Mouse (Mus musculus): ENCODE results near the gene Rbms3.

Rbms3 gene

GRCm38 (mm10) chr9:117484396-117484795 lies 145.3 kb downstream of the Rbms3 start:
- DNase-seq (ENCODE audit: low spot score): no peak

DNA sequence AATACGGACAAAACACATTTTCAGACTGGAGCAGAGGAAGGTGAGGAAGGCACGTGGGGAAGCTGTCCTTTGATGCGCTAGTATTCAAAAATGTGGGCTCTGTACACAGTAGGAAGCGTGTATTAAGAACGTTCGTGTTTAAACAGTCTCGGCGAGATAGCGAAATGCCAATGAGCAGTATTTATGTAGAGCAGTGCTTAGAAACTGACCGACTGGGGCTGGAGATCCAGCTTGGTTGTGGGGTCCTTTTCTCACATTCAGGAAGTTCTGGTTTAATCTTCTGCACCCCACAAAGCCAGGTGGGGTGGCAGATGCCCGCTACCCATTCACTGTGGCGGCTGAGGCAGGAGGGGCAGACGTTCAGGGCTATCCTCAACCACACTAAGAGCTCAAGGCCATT lies 153.0 kb downstream of the Rbms3 start:
- DNase-seq (ENCODE audit: low spot score): no peak

DNA sequence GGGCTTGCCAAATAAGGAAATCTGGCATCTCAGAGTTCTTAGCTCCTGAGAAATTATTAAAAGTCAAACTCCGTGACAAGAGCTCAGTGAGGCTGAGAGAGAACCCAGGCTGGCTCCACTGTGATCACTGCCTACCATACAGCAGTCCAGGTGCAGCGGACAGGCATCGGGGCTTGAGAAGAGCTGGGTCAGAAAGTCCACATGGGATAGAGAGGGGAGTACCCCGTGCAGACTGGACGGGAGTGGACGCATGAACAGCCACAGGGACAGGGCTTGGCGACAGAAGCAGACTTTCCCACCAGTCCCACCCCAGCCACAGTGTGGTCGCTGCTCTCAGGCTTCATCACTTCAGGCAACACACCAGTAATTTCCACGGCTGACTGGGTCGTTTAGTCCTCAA lies 176.9 kb downstream of the Rbms3 start:
- DNase-seq (ENCODE audit: low spot score): no peak

DNA sequence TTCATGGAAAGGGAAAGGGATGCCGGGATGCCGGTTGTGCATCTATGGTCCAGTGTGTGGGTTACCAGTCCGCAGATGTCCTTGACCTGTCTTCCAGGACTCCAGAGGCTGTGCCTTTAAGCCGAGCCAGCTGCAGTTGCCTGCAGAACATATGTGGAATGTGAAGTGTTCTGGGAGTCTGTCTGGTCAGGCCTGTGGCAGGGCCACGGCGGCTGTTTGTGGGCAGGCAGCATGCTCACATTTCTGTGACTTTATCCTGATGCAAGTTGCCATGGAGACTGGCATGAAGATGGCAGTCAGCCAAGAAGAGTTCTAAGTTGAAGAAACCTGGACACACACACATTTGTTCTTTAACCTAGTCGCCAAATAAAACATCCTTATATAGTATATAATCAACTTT lies 187.1 kb downstream of the Rbms3 start:
- no peak for DNase-seq (ENCODE audit: low spot score)

DNA sequence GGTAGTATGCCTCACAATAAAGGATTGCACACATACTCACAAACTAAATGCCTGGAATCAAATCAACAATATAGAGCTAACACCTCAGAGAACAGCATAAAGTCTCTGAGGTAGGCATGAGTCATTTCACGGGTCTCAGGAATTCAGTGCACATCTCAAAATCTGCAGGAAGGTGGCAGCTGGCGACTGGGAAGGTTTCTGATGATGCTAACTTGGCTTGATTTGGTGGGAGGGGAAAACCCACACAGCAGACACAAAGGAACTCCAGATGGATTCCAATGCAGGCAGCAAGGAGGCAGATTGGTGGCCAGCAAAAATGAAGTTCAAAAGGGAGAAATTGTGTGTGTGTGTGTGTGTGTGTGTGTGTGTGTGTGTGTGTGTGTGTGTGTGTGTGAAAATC lies 193.9 kb downstream of the Rbms3 start:
- no peak for DNase-seq (ENCODE audit: low spot score)

DNA sequence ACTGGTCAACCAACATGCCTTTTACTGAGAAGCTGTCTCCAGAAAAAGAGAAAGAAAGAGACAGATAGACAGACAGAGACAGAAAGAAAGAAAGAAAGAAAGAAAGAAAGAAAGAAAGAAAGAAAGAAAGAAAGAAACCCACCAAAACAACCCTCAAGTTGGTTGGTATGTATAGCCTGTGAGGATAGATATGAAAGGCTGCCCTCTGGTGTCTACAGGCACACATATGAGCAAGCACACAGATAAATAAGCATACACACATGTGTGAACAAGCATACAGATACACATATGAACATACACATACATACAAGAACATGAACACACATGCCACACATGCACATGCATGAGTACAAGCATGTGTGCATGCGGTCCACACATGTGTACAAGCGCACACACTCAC lies 199.0 kb downstream of the Rbms3 start:
- no peak for DNase-seq (ENCODE audit: low spot score)

- DNase-seq (ENCODE audit: low spot score): no peak
These were observed 200.3 kb downstream of the Rbms3 start for GRCm38 (mm10) chr9:117429217-117430105.

DNA sequence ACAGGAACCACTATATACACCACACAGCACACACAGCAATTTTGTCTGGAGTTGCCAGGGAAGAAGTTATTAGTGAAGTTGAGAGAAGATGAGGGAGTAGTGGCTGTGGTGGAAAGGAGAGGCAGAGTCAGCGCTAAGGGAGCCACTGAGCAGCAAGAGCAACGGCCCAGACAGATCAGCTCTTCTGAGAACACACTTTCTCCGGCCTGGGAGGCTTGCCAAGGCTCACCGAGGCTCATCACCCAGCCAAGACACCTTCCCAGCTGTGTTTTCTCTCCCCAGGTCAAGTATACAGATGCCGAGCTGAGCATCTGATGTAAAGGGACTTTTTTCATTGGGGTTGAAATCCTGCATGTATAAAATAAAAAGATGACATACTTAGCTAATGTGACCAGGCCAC lies 206.5 kb downstream of the Rbms3 start:
- no peak for DNase-seq (ENCODE audit: low spot score)

- DNase-seq (ENCODE audit: low spot score): no peak
These were observed 209.7 kb downstream of the Rbms3 start for GRCm38 (mm10) chr9:117419874-117420485.

DNA sequence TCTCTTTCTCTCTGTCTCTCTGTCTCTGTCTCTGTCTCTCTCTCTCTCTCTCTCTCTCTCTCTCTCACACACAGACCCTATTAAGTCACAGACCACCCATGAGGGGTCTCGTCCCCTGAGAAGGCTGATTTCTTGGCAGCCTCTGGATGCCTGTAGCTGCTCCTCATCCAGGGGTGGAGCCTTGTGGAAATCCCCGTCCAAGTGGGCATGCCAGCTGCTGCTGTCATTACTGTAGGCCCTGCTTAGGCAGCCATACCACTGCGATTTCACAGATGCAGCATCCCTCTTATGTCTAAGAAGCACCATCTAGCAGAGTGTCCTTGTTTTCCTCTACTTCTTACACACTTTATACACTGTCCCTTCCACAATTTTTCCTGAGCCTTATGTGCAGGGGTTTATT lies 216.5 kb downstream of the Rbms3 start:
- DNase-seq (ENCODE audit: low spot score): no peak

DNA sequence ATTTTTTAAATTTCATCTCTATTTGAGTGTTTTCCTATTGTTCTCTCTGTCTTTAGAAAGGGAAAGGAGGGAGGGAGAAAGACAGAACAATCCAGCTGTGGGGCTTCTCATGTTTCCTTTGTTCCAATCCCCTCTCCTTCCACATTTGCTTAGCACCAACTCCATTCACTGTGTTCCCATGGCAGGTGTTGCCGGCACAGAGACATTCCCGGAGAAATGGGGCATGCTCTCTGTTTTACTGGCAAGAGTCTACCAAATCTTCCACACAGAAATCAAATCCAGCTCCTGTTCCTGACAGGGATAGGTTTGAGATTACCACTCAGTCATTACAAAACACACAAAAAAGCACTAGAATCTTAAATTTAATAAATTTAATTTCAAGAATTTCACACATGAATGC lies 217.1 kb downstream of the Rbms3 start:
- no peak for DNase-seq (ENCODE audit: low spot score)

DNA sequence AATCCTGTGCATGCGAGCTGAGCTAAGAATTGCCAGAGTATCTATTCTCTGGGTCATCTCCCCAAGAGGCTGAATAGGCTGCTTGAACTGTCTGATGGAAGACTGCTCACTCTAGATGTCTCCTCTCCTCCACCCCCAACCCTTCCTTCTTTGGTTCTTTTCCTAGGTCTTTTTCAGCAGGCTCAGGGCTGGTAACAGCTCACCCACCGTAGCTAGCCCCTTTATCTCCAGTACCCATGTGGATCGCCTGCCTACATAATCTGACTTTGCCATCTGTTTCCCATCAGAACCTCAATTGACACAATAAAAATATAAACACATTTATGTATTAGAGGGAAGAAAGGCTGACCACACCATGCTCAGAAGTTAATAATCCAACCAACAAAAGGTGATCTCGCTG lies 225.1 kb downstream of the Rbms3 start:
- no peak for DNase-seq (ENCODE audit: low spot score)

GRCm38 (mm10) chr9:117400262-117400671 lies 229.4 kb downstream of the Rbms3 start:
- no peak for DNase-seq (ENCODE audit: low spot score)

DNA sequence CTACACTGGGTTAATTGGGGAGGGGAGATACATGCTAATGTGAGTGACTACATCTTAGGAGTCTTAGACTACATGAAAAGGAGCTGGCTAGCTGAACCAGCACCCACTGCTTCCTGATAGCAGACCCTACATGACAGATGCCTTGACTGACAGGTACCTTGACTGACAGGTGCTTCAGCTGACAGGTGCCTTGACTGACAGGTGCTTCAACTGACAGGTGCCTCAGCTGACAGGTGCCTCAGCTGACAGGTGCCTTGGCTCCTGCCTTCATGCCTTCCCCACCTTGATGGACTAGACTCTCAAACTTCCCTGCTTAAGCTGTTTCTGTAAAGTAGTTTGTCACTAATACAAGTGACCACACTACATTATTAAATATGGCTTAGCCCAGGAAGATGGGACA lies 232.6 kb downstream of the Rbms3 start:
- no peak for DNase-seq (ENCODE audit: low spot score)

GRCm38 (mm10) chr9:117396586-117396985 lies 233.1 kb downstream of the Rbms3 start:
- no peak for DNase-seq (ENCODE audit: low spot score)

DNA sequence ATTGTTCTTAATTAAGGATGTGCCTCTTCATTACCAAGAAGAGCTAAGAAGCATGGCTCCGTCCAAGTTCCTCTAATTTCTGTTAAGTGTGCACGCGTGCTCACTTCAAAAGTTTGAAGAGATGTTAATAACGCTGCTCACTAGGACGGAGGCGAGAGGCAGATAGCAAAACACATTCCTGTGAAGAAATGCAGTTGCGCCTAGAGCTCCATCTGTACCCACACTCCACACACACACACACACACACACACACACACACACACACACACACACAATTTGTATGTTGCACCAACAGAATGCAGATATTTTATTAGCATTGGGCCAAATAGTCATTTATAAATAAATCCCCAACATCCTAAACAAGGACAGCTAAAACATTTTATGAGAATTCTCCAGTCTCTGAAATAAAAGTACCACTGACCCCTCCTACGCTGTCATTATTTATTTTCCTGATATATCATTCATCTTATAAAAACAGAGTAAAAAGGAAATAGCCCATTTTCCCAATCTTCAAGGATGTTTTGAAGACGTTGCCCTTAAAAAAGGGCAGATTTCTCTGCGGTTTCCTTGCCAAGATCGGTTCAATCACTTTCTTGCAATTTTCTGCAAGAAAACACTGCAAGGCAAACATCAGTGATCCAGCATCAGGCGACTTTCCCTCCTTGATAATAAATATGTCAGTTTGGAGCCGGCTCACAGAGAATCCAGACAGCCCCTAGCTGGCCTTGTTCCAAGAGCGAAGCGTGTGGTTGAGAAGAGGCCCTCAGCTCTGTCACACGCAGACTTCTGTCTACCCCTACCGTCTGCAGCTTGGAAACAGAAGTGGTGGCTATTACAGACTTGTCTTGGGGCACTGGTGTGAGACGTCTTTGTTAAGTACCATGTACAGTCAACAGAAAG lies 235.8 kb downstream of the Rbms3 start:
- no peak for DNase-seq (ENCODE audit: low spot score)

DNA sequence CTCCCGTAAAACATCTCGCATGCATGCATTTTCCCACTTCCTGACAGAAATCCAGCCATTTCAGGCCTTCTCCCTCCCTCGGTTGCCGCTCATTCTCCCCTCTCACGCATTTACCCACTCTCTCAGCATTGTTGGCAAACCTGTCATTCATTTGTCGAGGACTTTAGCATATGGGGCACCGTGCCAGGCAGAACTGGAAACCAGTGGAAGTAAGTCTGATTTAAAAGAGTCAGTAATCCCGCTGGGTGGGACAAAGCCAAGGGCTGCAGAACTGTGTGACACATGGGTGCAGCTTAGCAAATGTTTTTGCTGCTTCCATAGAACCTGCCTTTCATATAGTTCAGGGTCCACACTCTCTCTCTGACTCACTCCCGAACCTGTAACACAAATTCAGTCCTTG lies 241.7 kb downstream of the Rbms3 start:
- DNase-seq (ENCODE audit: low spot score): no peak

GRCm38 (mm10) chr9:117380876-117381275 lies 248.8 kb downstream of the Rbms3 start:
- no peak for DNase-seq (ENCODE audit: low spot score)

- no peak for DNase-seq (ENCODE audit: low spot score)
These were observed 249.6 kb downstream of the Rbms3 start for GRCm38 (mm10) chr9:117380076-117380475.

- no peak for DNase-seq (ENCODE audit: low spot score)
These were observed 250.2 kb downstream of the Rbms3 start for GRCm38 (mm10) chr9:117379448-117379983.

DNA sequence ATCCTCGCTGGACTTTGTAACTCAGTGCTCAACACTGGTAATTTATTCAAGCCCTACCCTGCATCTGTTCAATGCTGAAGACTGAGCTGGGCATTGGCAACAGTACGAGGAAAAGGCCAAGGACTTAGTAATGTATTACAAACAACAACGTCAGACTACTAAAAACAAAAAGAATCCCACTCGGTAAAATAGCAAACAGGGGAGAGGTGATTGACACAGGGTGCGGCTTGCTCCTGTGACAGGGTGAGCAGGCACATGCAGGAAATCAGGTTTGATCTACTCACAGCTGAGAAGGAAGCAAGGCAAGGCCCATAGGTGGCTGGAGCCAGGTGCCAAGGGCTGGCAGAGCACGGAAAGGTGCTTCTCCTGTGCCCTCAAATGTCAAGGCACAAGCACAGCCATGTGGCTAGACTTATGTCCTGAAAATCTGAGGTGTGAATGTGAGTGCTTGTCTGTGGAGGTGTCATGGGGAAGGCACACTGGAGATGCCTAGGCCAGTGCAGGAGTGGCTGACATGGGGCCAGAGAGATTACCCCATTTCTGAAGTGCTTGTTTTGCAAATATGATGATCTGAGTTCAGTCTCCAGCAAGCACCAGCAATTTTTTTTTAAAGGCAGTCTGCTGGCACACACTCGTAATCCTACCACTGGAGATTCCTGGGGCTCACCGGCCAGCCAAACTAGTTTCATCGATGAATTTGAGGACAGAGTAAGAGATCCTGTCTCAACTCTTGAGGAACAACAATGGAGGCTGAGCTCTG lies 251.4 kb downstream of the Rbms3 start:
- no peak for DNase-seq (ENCODE audit: low spot score)

- no peak for DNase-seq (ENCODE audit: low spot score)
These were observed 253.9 kb downstream of the Rbms3 start for GRCm38 (mm10) chr9:117375776-117376175.
